Mouse (Mus musculus) left cerebral cortex, postnatal 14 days (tissue): ENCODE results near the gene Sec11a. TPM values are rescaled to one million over a fixed set of nuclear protein-coding genes. Genes with fewer than 3 reads are reported as not detected.
"Not testable (repeated sequence)": the region's sequence is repeated elsewhere in the genome, so short reads cannot be mapped to it uniquely, and the experiment has no call there.

Source experiments
- DNase-seq, 2 experiments: peaks; one replicate each; pipeline ENCODE4 v3.0.0; 2021 to 2022; ENCODE audit warnings: low spot score in 2 of 2, mixed read lengths in 1 of 2
- intact Hi-C: fragments of 180-260 bp; cut with DNase I; formaldehyde crosslinking; loops from one replicate; pipeline ENCODE4 v1.15.1; 2025
- long read RNA-seq, 2 experiments: library from polyadenylated mRNA; stranded (forward); transcript quantifications; one replicate each; pipeline ENCODE4 v2.0.0; 2021
- total RNA-seq, 2 experiments: library from RNA; stranded (reverse); gene quantifications; 2 replicates each; pipeline ENCODE4 v1.2.3; 2021

Gene Sec11a
- 10 to 100 TPM; 54.9 to 62.4 TPM for total RNA-seq
- long read RNA-seq, experiment 1, transcript Sec11a-201 (6 exons, 1,345 nt) = major isoform, 40 of 44 reads
- long read RNA-seq, experiment 1, partial matches to known transcripts = 2 of 44 reads
- long read RNA-seq, experiment 1, other reads (novel, unspliced or antisense) = 0 of 44 reads
- long read RNA-seq, experiment 2, transcript Sec11a-201 (6 exons, 1,345 nt) = major isoform, 37 of 41 reads
- long read RNA-seq, experiment 2, partial matches to known transcripts = 0 of 41 reads
- long read RNA-seq, experiment 2, other reads (novel, unspliced or antisense) = 1 of 41 reads

- intact Hi-C loops = loop anchor here (5.0 to 10.0 kb wide), 2 partner anchors 45 to 207 kb away; partner anchors contain the start of gene Wdr73
- peak; percentile 95 for DNase-seq
These were observed at the start of gene Sec11a for GRCm38 (mm10) chr7:80947445-80948350. TSS of gene Sec11a (minus strand) at chr7:80947780.

- intact Hi-C loops = no loop called here
These were observed 47.9 kb upstream of the Sec11a start for GRCm38 (mm10) chr7:80995266-80996146.

DNA sequence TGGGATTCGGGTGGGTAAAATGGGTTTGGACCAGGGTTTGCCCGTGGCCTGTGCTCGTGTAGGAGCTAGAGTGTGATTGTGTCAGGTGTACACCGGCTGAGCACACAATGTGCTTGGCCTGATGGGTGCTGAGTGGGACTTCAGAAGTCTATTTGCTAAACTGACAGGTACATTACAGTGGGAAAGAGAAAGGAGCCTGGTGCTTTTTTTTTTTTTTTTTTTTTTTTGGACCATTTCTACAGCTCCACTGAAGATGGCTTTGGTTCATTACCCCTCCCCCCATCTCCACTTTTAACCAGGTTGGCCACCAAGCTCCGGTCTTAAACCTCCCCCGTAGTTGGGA lies 47.1 kb upstream of the Sec11a start:
- intact Hi-C loops = no loop called here
- DNase-seq = no peak

More at GRCm38 (mm10) chr7:80995266-80996146, 47.9 kb upstream of the Sec11a start:
- DNase-seq = no peak

DNA sequence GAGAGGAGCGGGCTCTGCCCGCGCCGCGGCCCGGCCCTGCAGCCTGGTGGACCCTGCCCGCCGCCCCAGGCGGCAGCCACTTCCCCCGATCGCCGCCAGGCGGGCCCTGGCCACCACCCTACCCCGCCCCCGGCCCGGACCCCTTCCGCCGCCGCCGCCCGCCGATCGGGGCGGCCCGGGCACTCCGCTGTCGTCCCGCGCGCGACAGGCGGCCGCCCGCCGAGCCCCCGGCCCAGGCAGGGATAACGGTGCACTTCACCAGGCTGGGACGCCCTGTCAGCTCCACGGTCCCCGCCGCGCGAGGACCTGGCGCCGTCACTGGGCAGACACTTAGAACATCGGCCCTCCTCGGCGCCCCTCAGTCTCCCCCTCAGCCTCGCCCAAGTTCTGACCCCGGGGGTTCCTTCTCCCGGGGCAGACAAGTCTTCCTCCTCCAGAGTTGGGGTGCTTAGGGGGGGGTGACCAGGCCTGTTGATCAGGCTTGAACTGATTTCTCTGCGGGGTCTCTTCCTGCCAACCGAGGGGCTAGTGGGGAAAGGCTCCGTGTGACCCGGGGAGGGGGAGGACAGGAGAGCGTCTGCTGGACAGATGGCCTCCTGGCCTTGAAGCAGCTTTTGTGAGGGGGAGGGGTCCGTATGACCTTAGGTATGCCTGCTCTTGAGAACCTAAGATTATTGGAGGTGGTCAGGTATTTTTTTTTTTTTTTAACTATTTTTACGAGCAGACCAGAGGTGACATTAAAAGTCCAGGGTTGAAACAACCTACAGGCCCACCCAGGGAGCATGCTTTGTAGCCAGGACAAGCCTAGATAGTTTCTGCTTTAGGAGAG lies 46.5 kb upstream of the Sec11a start:
- intact Hi-C loops = no loop called here
- peak; percentile 19 to 33 for DNase-seq

DNA sequence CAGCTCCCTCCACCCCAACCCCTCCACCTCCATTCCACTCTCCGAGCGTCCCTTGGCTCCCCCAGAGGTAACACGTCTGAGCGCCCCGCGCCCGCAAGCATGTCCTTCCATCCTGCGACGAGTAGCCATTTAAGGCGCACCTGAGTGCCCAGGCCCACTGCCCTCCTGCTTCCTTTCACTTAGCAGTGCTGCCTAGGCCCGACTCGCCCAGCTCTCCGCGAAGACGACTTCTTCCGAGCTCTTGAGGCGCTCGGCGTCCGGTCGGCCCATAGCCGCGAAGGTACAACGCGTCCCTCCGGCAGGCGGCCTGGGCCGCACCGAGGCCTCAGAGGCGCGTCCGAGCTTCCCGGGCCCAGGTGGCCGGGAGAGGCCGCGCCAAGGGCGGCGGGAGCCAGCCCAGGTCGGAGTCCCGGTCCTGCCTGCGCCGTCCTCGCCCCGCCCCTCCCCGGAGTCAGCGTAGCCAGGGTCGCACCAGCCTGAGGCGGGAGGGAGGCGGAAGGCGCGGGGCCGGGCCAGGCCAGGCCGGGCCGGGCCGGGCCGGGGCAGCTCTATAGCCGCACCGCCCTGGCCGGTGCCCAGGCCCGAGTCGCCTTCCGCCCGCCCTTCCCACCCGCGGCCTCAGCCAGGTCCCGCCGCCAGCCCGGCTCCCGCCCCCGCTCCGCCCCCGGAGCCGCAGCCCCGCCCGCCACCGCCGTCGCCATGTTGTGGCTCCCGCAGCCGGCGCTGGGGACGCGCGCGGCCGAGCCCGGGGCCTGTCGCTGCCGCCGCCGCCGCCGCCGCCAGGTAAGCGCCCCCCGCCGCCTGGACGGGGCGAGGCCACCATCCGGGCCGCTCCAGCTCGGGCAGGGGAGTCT lies 45.6 kb upstream of the Sec11a start, which contains the start of gene Zfp592:
Gene Zfp592 (plus strand): TSS at position 702 of the 854 bp plus-strand sequence.
- DNase-seq = peak; percentile 45 to 72
- intact Hi-C loops = no loop called here

GRCm38 (mm10) chr7:80992631-80992979 lies 45.0 kb upstream of the Sec11a start:
- intact Hi-C loops = no loop called here

GRCm38 (mm10) chr7:80992063-80992462 lies 44.5 kb upstream of the Sec11a start:
- DNase-seq = no peak
- intact Hi-C loops = no loop called here

More at GRCm38 (mm10) chr7:80992631-80992979, 45.0 kb upstream of the Sec11a start:
- peak; percentile 11 to 15 for DNase-seq

DNA sequence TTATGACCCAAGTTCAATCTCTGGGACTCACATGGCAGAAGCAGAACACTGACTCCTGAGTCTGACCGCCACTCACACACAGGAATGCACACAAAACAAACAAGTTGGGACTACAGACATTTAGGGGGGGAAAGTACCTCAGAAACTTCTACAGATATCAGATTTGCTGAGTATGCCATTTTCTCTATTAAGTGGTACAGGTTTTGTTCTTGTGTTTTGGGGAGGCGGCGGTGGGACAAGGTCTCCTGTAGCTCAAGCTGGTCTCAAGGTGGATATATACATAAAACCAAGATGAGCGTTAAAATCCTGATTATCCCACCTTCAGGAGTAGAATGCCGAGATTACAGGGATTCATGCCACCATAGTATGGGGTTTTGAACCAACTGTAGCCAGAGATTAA lies 44.0 kb upstream of the Sec11a start:
- no peak for DNase-seq
- intact Hi-C loops = no loop called here

DNA sequence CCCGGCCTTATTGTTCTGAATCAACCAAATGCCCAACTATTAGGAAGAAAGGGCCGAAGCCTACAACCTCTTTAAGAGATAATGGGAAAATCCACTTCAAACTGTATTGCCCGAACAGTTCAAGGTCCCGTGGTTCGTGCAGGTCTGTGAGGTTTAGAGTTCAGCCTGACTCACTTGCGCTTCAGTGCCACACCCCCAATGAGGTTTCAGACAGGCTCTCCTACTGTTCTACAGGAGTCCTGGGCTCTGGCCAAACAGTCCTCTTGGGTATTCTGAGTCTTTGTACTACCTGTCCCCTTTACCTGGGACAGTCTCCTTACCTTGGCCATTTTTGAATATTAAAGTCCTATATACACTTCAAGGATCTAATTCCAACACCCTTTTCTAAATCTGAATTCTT lies 42.7 kb upstream of the Sec11a start:
- intact Hi-C loops = no loop called here
- no peak for DNase-seq

GRCm38 (mm10) chr7:80987805-80988625 lies 40.4 kb upstream of the Sec11a start:
- DNase-seq = no peak
- intact Hi-C loops = no loop called here

DNA sequence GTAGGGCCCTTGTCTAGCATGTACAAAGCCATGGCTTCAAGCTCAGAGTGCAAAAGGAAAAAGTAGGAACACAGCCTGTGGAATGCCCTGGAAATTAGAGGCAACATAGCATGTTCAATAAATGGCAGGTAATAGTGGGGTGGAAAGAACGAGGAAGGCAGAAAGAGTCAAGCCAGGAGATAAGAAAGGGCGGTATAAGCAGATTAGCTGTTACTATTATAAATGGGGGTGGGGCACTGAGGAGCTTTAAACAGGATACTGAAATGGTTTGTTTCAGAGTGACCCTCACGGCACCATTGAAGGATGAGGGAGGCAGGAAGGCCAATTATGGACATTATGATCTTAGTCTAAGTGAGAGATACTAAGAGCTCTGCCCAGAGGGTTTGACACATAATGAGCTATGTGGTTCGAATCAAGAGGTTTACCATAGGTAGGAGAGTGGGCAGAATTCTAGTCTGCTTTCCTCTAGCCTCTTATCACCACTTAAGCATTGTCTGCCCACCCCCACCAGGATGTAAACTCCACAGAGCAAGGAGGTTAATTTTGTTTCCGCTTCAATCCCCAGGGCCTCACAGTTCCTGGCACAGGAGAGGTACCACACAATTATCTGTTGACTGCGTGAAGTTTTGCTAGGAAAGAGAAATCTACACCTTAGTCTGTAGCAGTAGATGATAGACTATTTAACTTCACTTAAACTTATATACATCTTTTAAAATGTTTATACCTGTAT lies 39.0 kb upstream of the Sec11a start:
- no peak for DNase-seq
- intact Hi-C loops = no loop called here

GRCm38 (mm10) chr7:80980566-80980965 lies 33.0 kb upstream of the Sec11a start:
- DNase-seq = no peak
- intact Hi-C loops = no loop called here

DNA sequence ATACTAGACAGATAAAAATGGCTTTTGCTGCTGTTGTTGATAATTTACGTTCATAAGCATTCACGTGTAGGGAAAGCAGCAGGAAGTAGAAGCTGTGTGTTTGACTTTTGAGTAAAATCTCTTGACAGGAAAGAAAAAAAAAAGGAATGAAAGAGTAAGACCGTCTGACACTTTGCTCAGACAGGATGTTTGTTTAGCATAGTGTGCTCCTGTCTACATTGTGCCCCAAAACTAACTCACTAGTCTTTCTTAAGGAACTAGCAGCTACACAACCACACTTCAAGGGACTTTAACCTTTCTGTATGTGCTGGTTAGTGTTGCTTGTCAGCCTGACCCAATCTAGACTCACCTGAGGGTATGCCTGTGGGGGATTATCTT lies 26.0 kb upstream of the Sec11a start:
- intact Hi-C loops, DNase-seq: not testable (repeated sequence)

DNA sequence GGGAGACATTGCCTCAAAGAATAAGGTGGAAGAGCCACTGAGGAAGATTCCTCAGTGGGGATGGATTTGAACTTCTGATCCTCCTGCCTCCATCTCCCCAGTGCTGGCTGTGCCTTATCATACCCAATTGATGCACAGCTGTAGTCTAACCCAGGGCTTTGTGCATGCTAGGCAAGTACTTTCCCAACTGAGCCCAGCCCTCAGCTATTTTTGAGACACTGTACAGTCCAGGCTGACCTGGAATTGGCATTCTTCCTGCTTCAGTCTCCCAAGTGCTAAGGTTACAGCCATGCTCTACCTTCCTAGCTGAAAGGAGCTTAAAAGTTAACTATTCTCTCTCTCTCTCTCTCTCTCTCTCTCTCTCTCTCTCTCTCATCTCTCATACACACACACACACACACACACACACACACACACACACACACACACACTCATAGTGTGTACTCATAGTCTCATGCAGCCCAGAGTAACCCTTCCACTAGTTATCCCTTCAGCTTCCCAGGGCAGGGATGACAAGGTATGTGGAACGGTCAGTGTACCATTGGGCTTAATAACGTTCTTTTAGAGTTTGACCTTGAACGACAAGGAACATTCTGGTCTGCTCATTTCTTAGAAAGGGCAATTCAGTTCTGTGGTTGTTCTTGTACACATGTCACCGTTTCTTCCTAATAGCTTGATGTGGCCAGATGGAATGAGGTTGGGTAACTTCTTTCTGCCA lies 25.5 kb upstream of the Sec11a start:
- DNase-seq, intact Hi-C loops: not testable (repeated sequence)

- intact Hi-C loops = no loop called here
- DNase-seq = no peak
These were observed 24.5 kb upstream of the Sec11a start for GRCm38 (mm10) chr7:80972082-80972481.

DNA sequence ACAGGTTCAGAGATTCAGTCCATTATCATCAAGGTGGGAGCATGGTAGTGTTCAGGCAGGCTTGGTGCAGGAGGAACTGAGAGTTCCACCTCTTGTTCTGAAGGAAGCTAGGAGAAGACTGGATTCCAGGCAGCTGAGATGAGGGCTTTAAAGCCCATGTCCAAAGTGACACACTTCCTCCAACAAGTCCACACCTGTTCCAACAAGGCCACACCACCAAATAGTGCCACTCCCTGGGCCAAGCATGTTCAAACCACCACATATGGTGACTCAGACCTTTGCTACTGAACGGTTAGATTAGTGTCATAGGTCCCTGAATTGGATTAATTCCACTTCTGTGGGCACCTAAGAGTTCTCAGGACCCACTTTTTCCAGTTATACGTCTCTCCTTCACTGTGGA lies 23.8 kb upstream of the Sec11a start:
- DNase-seq = no peak
- intact Hi-C loops = no loop called here
